Mouse (Mus musculus) adrenal gland, postnatal 0 days (tissue): Measurements from ENCODE around the gene Shisa7. TPM values are rescaled to one million over a fixed set of nuclear protein-coding genes. Genes with fewer than 3 reads are reported as not detected.

ENCODE experiments used
- polyA plus RNA-seq: library from polyadenylated mRNA; unstranded; fragments of >200 nt; fragmentation: Nextera tagmentation; extraction: Ambion mirVana; gene quantifications from 2 replicates; pipeline ENCODE4 v1.2.1, GENCODE M21; 2015

Gene Shisa7
- 0.61 and 1.1 TPM in 2 replicates for polyA plus RNA-seq

DNA sequence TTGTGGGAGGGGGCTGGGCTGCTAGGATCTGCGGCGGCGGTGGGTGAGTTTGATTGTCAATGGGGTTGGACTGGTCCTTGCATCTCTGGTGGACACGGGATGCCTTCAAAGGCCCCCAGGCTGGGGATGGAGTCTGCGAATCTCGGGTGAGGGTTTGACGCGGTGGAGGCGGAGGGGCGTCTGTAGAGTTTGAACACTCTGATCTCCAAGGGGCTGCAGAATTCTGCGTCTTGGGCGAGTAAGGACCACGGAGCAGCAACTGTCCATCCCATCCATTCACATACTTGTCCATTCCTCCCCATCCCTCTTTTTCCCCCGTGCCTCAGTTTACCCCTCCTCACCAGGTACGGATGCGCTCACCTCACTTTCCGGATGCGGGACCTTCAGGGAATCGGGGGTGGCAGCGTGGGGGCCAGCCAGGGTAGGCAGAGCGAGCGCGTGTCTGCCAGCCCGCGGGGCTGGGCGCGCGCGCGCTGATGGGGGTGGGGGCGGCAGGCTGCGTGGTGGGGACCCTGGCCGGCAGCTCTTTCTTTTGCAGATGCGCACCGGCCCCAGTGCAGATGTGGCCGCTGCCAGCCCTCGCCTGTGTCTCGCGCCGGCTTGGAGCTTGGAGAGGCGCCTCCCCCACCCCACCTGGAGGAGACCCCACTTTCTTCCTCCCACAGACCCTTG lies at the start of gene Shisa7:
Gene Shisa7, minus strand, starts transcription at position 452 of the 672 bp plus-strand sequence.

DNA sequence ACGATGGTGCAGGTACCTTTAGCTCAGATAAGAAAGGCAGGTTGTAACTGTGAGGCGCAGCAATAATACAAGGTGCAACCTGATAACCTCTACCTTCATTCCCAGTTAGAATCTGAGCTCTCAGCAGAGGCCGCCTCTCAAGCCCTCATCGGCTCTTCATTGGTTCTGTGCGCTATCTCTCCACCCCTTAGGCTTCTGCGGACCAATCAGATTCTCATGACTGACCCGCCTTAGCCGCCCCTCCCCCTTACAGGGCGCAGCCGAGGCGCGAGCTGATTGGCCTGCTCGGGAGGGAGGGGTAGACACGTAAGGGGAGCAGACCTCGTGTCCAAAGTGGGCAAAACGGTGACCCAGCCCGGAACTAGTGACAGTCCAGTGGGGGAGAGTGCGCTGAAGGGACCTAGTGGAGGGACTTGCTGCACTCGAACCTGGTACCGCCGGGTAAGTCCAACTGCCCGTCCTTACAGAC lies 32.3 kb upstream of the Shisa7 start, which contains the start of gene Isoc2a:
Gene Isoc2a, plus strand, starts transcription at position 401 of the 469 bp plus-strand sequence.

DNA sequence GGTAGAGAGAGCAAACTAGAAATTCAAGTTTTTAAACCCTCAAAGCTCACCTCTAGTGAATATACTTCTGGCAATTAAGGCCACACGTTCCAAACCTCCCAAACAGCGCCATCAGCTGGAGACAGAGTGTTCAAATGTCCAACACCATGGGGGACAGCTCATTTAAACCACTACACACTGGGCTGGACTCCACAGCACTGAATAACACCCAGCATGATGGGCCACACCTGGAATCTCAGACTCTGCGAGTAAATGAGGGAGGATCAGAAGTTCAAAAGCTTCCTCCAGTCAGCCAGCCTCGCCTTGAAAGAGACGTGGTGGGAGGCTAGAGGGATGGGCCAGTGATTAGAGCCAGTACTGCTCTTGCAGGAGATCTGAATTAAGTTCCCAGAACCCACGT lies 25.6 kb upstream of the Shisa7 start, which contains the start of gene Isoc2b:
Gene Isoc2b, minus strand, starts transcription at position 126 of the 400 bp plus-strand sequence.

DNA sequence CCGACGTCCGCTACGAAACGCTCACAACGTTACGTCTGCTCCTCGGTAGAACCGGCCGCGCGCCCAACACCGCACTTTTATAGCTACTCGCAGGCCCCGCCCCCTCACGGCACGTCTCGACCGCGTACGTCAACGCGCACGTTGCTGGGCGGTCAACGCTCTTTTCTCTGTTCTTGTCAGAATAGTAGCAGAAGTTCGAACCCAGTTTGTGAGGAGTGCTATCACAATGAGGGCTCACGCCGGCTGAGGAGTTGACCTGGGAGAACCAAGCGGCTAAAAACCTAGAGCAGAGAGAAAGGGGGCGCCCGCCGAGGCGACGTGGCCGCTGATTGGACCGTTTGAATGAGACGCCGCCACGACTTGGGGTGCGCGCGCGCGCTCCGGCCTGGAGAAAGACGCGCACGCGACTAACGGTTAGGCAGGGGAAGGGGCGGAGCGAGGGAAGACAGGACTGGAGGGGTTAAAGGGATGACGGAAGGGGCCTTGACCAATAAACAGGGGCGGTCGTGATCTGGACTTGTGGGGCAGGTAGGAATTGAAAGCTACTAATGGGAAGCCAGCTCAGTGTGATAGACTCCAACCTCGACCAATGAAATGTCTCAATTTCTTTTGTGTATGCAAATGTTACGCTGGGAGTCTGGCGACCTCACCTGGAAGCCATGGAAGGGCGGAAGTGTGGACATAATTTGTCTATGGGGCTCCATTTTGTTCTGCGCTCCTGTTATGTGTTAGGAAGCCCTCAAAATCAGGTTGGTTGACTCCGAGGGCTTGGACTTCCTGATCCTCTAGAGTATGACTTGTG lies 32.0 kb downstream of the Shisa7 start, which contains the start of gene Ube2s:
Gene Ube2s, minus strand, starts transcription at position 288 of the 802 bp plus-strand sequence.

DNA sequence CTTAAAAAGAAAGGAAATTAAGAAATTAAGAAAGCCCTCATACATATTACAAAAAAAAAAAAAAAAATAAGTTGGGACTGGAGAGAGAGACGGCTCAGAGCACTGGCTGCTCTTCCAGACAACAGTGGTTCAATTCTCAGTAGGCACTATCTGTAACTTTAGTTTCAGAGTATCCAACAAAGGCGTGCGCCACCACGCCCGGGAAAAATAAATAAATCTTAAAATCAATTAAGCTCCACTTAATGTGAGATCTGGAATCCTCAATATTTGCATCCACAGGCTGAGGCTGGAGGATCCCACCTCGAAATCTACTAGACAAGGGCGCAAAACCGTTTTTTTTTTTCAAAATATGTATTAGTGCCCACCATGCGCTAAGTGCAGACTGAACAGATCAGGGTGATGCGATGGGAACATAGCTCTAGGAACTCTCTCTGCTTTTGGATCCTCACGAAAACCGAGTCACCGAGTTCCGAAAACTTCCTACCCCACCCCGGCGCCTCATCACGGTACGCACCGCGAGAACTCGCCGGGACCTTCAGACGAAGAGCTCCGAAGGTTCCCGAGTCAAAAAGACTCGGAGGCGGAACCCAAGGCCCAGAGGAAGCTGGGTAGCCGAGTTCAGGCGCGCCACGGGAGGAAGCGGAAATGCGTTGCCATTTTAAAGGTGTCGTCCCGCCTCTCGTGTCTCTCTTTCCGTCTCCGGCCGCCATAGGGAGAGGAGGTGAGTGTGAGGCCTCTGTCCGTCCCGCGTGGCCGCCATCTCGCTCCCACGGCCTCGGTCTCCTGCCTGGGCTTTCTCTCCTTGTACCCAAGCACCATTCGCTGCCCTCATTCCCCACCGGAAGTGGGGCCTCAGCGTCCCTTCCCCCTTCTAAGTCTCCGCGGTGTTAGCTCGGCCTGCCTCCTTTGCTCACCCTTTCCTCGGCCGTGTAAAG lies 52.0 kb downstream of the Shisa7 start, which contains the start of gene Rpl28:
Gene Rpl28, plus strand, starts transcription at position 597 of the 935 bp plus-strand sequence.

DNA sequence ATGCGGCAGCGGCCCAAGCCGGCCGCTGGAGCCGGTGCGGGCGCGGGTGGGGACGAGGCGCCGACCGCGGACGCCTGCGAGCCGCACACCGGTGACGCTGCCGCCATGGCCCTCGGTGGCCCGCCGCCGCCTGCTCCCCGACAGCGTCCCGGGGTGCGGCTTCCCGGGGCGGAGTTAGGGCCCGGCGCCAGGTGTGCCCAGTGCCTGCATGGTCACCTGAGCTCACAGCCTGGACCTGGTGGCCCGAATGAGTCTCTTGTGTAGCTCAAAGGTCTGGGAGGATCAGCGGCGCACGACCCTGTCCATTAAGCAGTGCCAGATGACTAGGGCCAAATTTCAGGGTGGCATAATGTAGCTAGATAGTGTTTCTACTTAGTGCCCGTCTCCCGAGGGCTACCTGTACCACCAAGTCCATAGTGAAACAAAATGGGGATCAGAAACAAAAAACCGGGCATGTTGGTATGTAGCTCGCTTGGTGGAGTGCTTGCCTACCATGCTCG lies 55.0 kb downstream of the Shisa7 start, which contains the start of gene Tmem238:
Gene Tmem238, minus strand, starts transcription at position 221 of the 500 bp plus-strand sequence.

DNA sequence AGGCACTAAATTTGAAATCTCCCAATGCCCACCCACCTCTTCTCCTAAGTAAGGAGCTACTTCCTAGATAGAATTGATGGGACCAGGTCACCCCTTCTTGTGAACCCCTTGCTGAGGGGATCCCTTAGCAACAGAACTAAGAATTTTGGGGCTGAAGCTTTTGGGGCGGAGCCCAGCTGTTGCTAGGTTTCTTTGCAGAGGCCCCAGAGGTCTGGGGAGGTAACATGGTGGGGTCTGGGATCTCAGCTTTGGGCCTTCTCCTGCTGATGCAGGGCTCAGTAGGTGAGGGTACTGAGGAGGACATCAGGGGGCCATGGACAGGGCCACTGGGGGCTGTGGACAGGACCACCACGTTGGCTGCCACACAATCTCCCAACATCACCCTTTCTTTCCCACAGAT lies 61.7 kb downstream of the Shisa7 start, which contains the start of the genes Il11 and Tmem190:
Gene Il11, minus strand, starts transcription at position 101 of the 400 bp plus-strand sequence.
Gene Tmem190, plus strand, starts transcription at position 179 of the 400 bp plus-strand sequence.

Other genes with a start within 250 kb of the Shisa7 start
- gene Ptprh, start 240.7 kb downstream of the Shisa7 start, polyA plus RNA-seq, result 0.03 TPM in 1 of 2 replicates, not detected in the other
- 1.1 and 1.4 TPM in 2 replicates for gene Tmem86b, start 213.3 kb downstream of the Shisa7 start, polyA plus RNA-seq
- 6.7 and 6.9 TPM in 2 replicates for gene Ppp6r1, start 185.7 kb downstream of the Shisa7 start, polyA plus RNA-seq
- 70.6 and 80.3 TPM in 2 replicates for gene Hspbp1, start 159.6 kb downstream of the Shisa7 start, polyA plus RNA-seq
- 0.59 and 1.2 TPM in 2 replicates for gene Brsk1, start 154.1 kb downstream of the Shisa7 start, polyA plus RNA-seq
- 0.10 and 0.24 TPM in 2 replicates for gene Tmem150b, start 119.4 kb downstream of the Shisa7 start, polyA plus RNA-seq
- 22.8 and 37.7 TPM in 2 replicates for gene Kmt5c, start 104.6 kb downstream of the Shisa7 start, polyA plus RNA-seq
- 53.7 and 57.2 TPM in 2 replicates for gene Cox6b2, start 91.6 kb downstream of the Shisa7 start, polyA plus RNA-seq
- gene Fam71e2, start 73.4 kb downstream of the Shisa7 start, polyA plus RNA-seq, result not detected in 2 replicates
- 0.33 and 0.82 TPM in 2 replicates for gene Il11, start 61.8 kb downstream of the Shisa7 start, polyA plus RNA-seq
- gene Tmem190, start 61.8 kb downstream of the Shisa7 start, polyA plus RNA-seq, result 0.38 TPM in 1 of 2 replicates, not detected in the other
- gene Tmem238, start 55.0 kb downstream of the Shisa7 start, polyA plus RNA-seq, result 12.5 and 21.8 TPM in 2 replicates
- gene Rpl28, start 51.8 kb downstream of the Shisa7 start, polyA plus RNA-seq, result 286 and 311 TPM in 2 replicates
- 144 and 154 TPM in 2 replicates for gene Ube2s, start 32.1 kb downstream of the Shisa7 start, polyA plus RNA-seq
- gene Isoc2b, start 25.6 kb upstream of the Shisa7 start, polyA plus RNA-seq, result 38.4 and 57.5 TPM in 2 replicates
- gene Isoc2a, start 32.5 kb upstream of the Shisa7 start, polyA plus RNA-seq, result 0.95 and 1.2 TPM in 2 replicates
- gene Gm36210, start 61.8 kb upstream of the Shisa7 start, polyA plus RNA-seq, result 0.09 and 0.10 TPM in 2 replicates
- gene Zfp628, start 70.5 kb upstream of the Shisa7 start, polyA plus RNA-seq, result 3.5 and 4.1 TPM in 2 replicates
- gene Nat14, start 77.3 kb upstream of the Shisa7 start, polyA plus RNA-seq, result 6.9 and 7.6 TPM in 2 replicates
- 3.6 and 3.7 TPM in 2 replicates for gene Ssc5d, start 81.1 kb upstream of the Shisa7 start, polyA plus RNA-seq
- 0.19 TPM in 1 of 2 replicates, not detected in the other for gene Sbk2, start 119.7 kb upstream of the Shisa7 start, polyA plus RNA-seq
- 0.18 TPM in 1 of 2 replicates, not detected in the other for gene Sbk3, start 126.5 kb upstream of the Shisa7 start, polyA plus RNA-seq
- 20.7 and 21.3 TPM in 2 replicates for gene Zfp579, start 151.5 kb upstream of the Shisa7 start, polyA plus RNA-seq
- 8.4 and 12.0 TPM in 2 replicates for gene Zfp524, start 169.7 kb upstream of the Shisa7 start, polyA plus RNA-seq
- gene Fiz1, start 170.0 kb upstream of the Shisa7 start, polyA plus RNA-seq, result 17.2 and 20.9 TPM in 2 replicates
- 2.2 and 3.8 TPM in 2 replicates for gene Gm44973, start 170.8 kb upstream of the Shisa7 start, polyA plus RNA-seq
- gene Zfp865, start 175.7 kb upstream of the Shisa7 start, polyA plus RNA-seq, result 4.2 and 4.6 TPM in 2 replicates
- gene Ccdc106, start 175.9 kb upstream of the Shisa7 start, polyA plus RNA-seq, result 6.2 and 11.3 TPM in 2 replicates
- gene 4632433K11Rik, start 189.4 kb upstream of the Shisa7 start, polyA plus RNA-seq, result not detected in 2 replicates
- gene Zfp784, start 193.8 kb upstream of the Shisa7 start, polyA plus RNA-seq, result 3.7 and 4.9 TPM in 2 replicates
- 27.7 and 36.3 TPM in 2 replicates for gene Zfp580, start 206.8 kb upstream of the Shisa7 start, polyA plus RNA-seq
- 37.7 and 54.7 TPM in 2 replicates for gene U2af2, start 217.4 kb upstream of the Shisa7 start, polyA plus RNA-seq
- 45.0 and 49.3 TPM in 2 replicates for gene Epn1, start 235.5 kb upstream of the Shisa7 start, polyA plus RNA-seq